Comparison of ENCODE assay signal across 8 mouse cellular contexts in the genomic region with DNA sequence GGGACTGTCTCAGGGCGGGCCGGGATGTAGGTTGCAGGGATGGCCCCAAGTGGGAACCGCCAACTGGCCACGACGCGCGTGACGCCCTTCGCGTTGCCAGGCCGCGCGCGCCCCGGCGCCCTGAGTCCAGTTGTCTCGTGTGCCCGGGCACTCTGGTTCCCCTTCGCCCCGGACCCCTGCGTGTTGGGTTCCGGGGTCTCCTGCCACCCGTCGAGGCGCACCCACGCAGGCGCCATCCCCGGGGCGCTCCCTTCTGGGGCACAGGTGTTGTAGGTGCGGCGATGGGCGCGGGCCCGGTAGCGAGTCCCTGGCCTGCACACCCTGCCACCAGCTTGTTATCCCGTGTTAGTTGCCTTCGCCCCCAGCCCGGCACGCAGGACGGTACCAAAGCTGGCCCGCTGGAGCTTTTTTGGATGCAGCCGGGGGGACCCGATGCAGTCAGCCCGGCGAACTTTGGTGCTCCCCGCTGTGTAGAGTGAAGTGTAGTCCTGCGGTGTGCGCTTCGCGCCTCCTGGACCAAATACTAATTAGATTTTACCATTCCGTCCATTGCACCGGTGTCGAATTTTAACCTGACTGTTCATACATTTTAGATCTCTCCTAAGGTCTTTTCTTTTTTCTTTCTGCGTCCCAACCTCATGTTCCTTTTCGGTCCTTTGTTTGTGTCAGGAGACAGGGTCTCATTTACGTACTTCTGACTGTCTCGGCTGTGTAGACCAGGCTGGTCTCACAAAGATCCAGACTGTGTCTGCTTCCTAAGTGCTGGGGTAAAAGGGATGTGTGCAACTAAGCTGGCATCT. TPM values are rescaled to one million over a fixed set of nuclear protein-coding genes. Genes with fewer than 3 reads are reported as not detected.
DNase-seq lines count a peak whose midpoint lies in the region; ATAC-seq and TF ChIP-seq lines count a peak whose summit lies in the region.

No protein-coding gene starts in this region.

- H3K4me1 ChIP-seq in forebrain, embryonic 13.5 days = peaks cover 36% of the 10 kb centered on the region
- H3K4me1 ChIP-seq in liver, embryonic 11.5 days (replicated peaks; ENCODE audit: control insufficient read depth, insufficient read depth, low read length) = peaks cover 42% of the 10 kb centered on the region

- peak; percentile 15 for ATAC-seq in activated CD4-positive, CD25-positive, alpha-beta regulatory T cell, adult 4 months
- ATAC-seq in forebrain, embryonic 13.5 days = no peak; the same call in 1 of the 2 replicates
- ATAC-seq in liver, embryonic 11.5 days (replicated peaks; ENCODE audit: low FRiP score) = no peak

- peak overlapping the region; percentile 97 for H3K4me3 ChIP-seq in left cerebral cortex, adult 2 months
- peak overlapping the region; percentile 98 for H3K4me3 ChIP-seq in forebrain, embryonic 13.5 days
- H3K4me3 ChIP-seq in liver, embryonic 11.5 days (ENCODE audit: low read depth, low read length) = peak overlapping the region; percentile 96

- peak overlapping the region; percentile 91 for H3K4me2 ChIP-seq in forebrain, embryonic 13.5 days
- H3K4me2 ChIP-seq in liver, embryonic 11.5 days = peak overlapping the region; percentile 90

- H3K9me3 ChIP-seq in forebrain, embryonic 13.5 days (replicated peaks) = no peaks in the 10 kb centered on the region
- no peaks in the 10 kb centered on the region for H3K9me3 ChIP-seq in liver, embryonic 11.5 days (ENCODE audit: control insufficient read depth, low read length)

- peak overlapping the region; percentile 95 for H3K9ac ChIP-seq in forebrain, embryonic 13.5 days
- H3K9ac ChIP-seq in liver, embryonic 11.5 days (ENCODE audit: low read depth, low read length) = peak overlapping the region; percentile 92

- H3K27me3 ChIP-seq in forebrain, embryonic 13.5 days = no peaks in the 10 kb centered on the region
- H3K27me3 ChIP-seq in liver, embryonic 11.5 days (replicated peaks; ENCODE audit: control insufficient read depth, insufficient read depth, low read length) = no peaks in the 10 kb centered on the region

- no peak; the same call in 1 of the 2 replicates for TF ChIP-seq CTCF in left cerebral cortex, adult 2 months (IDR thresholded peaks at IDR 0.05)

- H3K36me3 ChIP-seq in forebrain, embryonic 13.5 days (ENCODE audit: poor library complexity, severe bottlenecking) = 0 out of 2 replicates have a peak, but pooled peaks cover 5% of the 10 kb centered on the region
- H3K36me3 ChIP-seq in liver, embryonic 11.5 days (ENCODE audit: control insufficient read depth, insufficient read depth, low read length) = peaks cover 4% of the 10 kb centered on the region; the same call in 1 of the 2 replicates

- intact Hi-C loops in left cerebral cortex, adult 2 months (cut with DNase I) = loop anchor here (2.0 to 5.0 kb wide), 2 partner anchors 52 to 121 kb away; a partner anchor contains a TSS

- peak overlapping the region; percentile 91 for H3K27ac ChIP-seq in left cerebral cortex, adult 2 months
- 0 out of 2 replicates have a peak overlapping the region, but pooled peaks have one; percentile 41 for H3K27ac ChIP-seq in forebrain, embryonic 13.5 days
- H3K27ac ChIP-seq in liver, embryonic 11.5 days (ENCODE audit: low read depth, low read length) = peak overlapping the region; percentile 77

- WGBS in forebrain, embryonic 13.5 days = under 1% methylated on average over 56 of the region's 57 CpGs
- WGBS in liver, embryonic 11.5 days = 1% methylated on average over 57 of the region's 57 CpGs

- DNase-seq in left cerebral cortex, adult 2 months (ENCODE audit: extremely low spot score in 1 of 2, low spot score in 2 of 2) = no peak
- no peak for DNase-seq in left cerebral cortex, adult 9 months (ENCODE audit: low spot score in 2 of 2)
- no peak for DNase-seq in liver, embryonic 11.5 days (ENCODE audit: low spot score)
- no peak for DNase-seq in MN1 (ENCODE audit: low spot score)
- no peak for DNase-seq in cerebellum, adult 9-10 months
- DNase-seq in right cerebral cortex, postnatal 25 days = no peak

RNA-seq across cellular contexts. Expression of a gene that starts 0.5 kb away (rescaled TPM):
- total RNA-seq in left cerebral cortex, adult 2 months (2021) = 100 to 1,000 TPM; 135 to 147 TPM
- polyA plus RNA-seq in activated CD4-positive, CD25-positive, alpha-beta regulatory T cell, adult 4 months (2017; shearing (Covaris generic)) = 10 to 100 TPM; 29.3 to 33.5 TPM
- 43.9 and 50.2 TPM in 2 replicates for polyA plus RNA-seq in forebrain, embryonic 13.5 days (2015; fragmentation: Nextera tagmentation; extraction: Ambion mirVana)
- 46.0 and 50.4 TPM in 2 replicates for polyA plus RNA-seq in liver, embryonic 11.5 days (2014; fragmentation: Nextera tagmentation; extraction: Ambion mirVana)

RNA-seq across cellular contexts. Expression of a gene that starts 50.9 kb away (rescaled TPM):
- total RNA-seq in left cerebral cortex, adult 2 months (2021) = 1 to 10 TPM; 7.4 to 8.2 TPM
- 10 to 100 TPM in 1 of 2 experiments, 1 to 10 TPM in 1; 9.3 to 14.7 TPM for polyA plus RNA-seq in activated CD4-positive, CD25-positive, alpha-beta regulatory T cell, adult 4 months (2017; shearing (Covaris generic))
- polyA plus RNA-seq in forebrain, embryonic 13.5 days (2015; fragmentation: Nextera tagmentation; extraction: Ambion mirVana) = 3.1 and 3.4 TPM in 2 replicates
- 17.1 and 17.6 TPM in 2 replicates for polyA plus RNA-seq in liver, embryonic 11.5 days (2014; fragmentation: Nextera tagmentation; extraction: Ambion mirVana)

RNA-seq across cellular contexts. Expression of a gene that starts 51.2 kb away (rescaled TPM):
- total RNA-seq in left cerebral cortex, adult 2 months (2021) = 10 to 100 TPM; 44.8 to 48.9 TPM
- 10 to 100 TPM; 14.9 to 18.2 TPM for polyA plus RNA-seq in activated CD4-positive, CD25-positive, alpha-beta regulatory T cell, adult 4 months (2017; shearing (Covaris generic))
- polyA plus RNA-seq in forebrain, embryonic 13.5 days (2015; fragmentation: Nextera tagmentation; extraction: Ambion mirVana) = 122 and 137 TPM in 2 replicates
- 208 and 209 TPM in 2 replicates for polyA plus RNA-seq in liver, embryonic 11.5 days (2014; fragmentation: Nextera tagmentation; extraction: Ambion mirVana)

RNA-seq across cellular contexts. Expression of a gene that starts 51.2 kb away (rescaled TPM):
- 100 to 1,000 TPM; 767 to 781 TPM for total RNA-seq in left cerebral cortex, adult 2 months (2021)
- polyA plus RNA-seq in activated CD4-positive, CD25-positive, alpha-beta regulatory T cell, adult 4 months (2017; shearing (Covaris generic)) = 1 to 10 TPM; 2.6 to 5.4 TPM
- 63.4 and 87.2 TPM in 2 replicates for polyA plus RNA-seq in forebrain, embryonic 13.5 days (2015; fragmentation: Nextera tagmentation; extraction: Ambion mirVana)
- 5.3 and 6.9 TPM in 2 replicates for polyA plus RNA-seq in liver, embryonic 11.5 days (2014; fragmentation: Nextera tagmentation; extraction: Ambion mirVana)

Comparison
In these comparisons a context has a peak if more than half of its experiments do, and no peak if none do; other contexts are left out.
1. H3K27ac ChIP-seq: peak in every context shown above with its lines; median percentile 91 in left cerebral cortex, adult 2 months; 77 in liver, embryonic 11.5 days; 41 in forebrain, embryonic 13.5 days.